Mouse (Mus musculus): ENCODE data around the gene Rps27. TPM values are rescaled to one million over a fixed set of nuclear protein-coding genes. Genes with fewer than 3 reads are reported as not detected.
A peak's percentile ranks its signal among the peaks of the same experiment; 100 is the strongest.

Rps27 gene
- polyA plus RNA-seq, 2 experiments, result 948 to 1,357 TPM

- no peak for TF ChIP-seq CTCF (IDR thresholded peaks at IDR 0.05; ENCODE audit: low read depth)
- no peak for TF ChIP-seq EP300 (IDR thresholded peaks at IDR 0.05; ENCODE audit: low read depth)
- H3K36me3 ChIP-seq (replicated peaks; ENCODE audit: control insufficient read depth, insufficient read depth, low read depth), result peaks cover 52% of the 10 kb centered on the region
- H3K4me1 ChIP-seq (replicated peaks; ENCODE audit: control insufficient read depth in 2 of 2, insufficient read depth in 2 of 2, low read length in 1 of 2), result peaks cover 20 to 26% of the 10 kb centered on the region in 2 experiments
- peak overlapping the region; percentile 70 for H3K9ac ChIP-seq (replicated peaks)
- 34% methylated on average over 13 of the region's 13 CpGs for WGBS (ENCODE audit: insufficient replicate concordance)
- peak overlapping the region; percentile 97 for H3K4me2 ChIP-seq (ENCODE audit: low read depth)
- H3K27me3 ChIP-seq (ENCODE audit: control insufficient read depth, insufficient read depth, low read length), result no peaks in the 10 kb centered on the region
- DNase-seq (ENCODE audit: low read depth in 3 of 3, low spot score in 3 of 3) (no peak), ATAC-seq (ENCODE audit: insufficient read depth) (no peak)
- peak overlapping the region; percentile 25; the same call in 1 of the 2 replicates for H3K27ac ChIP-seq
- no peaks in the 10 kb centered on the region for H3K9me3 ChIP-seq (ENCODE audit: control insufficient read depth, low read length)
- peak overlapping the region; percentile 69 to 100 for H3K4me3 ChIP-seq (ENCODE audit: insufficient read depth in 1 of 2, low read depth in 2 of 2, low read length in 2 of 2)
Observed at GRCm38 (mm10) chr3:90211475-90212398, 1.7 kb downstream of the Rps27 start.

- Histone ChIP-seq H3K4me2 (ENCODE audit: low read depth) (no peak overlapping the region), H3K9ac (replicated peaks) (no peak overlapping the region), H3K4me1 (replicated peaks; ENCODE audit: control insufficient read depth in 2 of 2, insufficient read depth in 2 of 2, low read length in 1 of 2) (peaks cover 20 to 26% of the 10 kb centered on the region in 2 experiments), H3K9me3 (ENCODE audit: control insufficient read depth, low read length) (no peaks in the 10 kb centered on the region), H3K4me3 (ENCODE audit: insufficient read depth in 1 of 2, low read depth in 2 of 2, low read length in 2 of 2) (no peak overlapping the region), H3K36me3 (replicated peaks; ENCODE audit: control insufficient read depth, insufficient read depth, low read depth) (peaks cover 52% of the 10 kb centered on the region), H3K27me3 (ENCODE audit: control insufficient read depth, insufficient read depth, low read length) (no peaks in the 10 kb centered on the region), H3K27ac (no peak overlapping the region)
- 85% methylated on average over 5 of the region's 5 CpGs for WGBS (ENCODE audit: insufficient replicate concordance)
- no peak for TF ChIP-seq EP300 (IDR thresholded peaks at IDR 0.05; ENCODE audit: low read depth)
- ATAC-seq (ENCODE audit: insufficient read depth) (no peak), DNase-seq (ENCODE audit: low read depth in 3 of 3, low spot score in 3 of 3) (no peak)
Observed at GRCm38 (mm10) chr3:90209908-90210566, 3.4 kb downstream of the Rps27 start.

- 86% methylated on average over 2 of the region's 2 CpGs for WGBS (ENCODE audit: insufficient replicate concordance)
- H3K9ac ChIP-seq (replicated peaks), result no peak overlapping the region
- ATAC-seq (ENCODE audit: insufficient read depth), result no peak
- TF ChIP-seq CTCF (IDR thresholded peaks at IDR 0.05; ENCODE audit: low read depth), result no peak
- no peak for TF ChIP-seq EP300 (IDR thresholded peaks at IDR 0.05; ENCODE audit: low read depth)
- no peak for DNase-seq (ENCODE audit: low read depth in 3 of 3, low spot score in 3 of 3)
- peaks cover 52% of the 10 kb centered on the region for H3K36me3 ChIP-seq (replicated peaks; ENCODE audit: control insufficient read depth, insufficient read depth, low read depth)
- no peaks in the 10 kb centered on the region for H3K9me3 ChIP-seq (ENCODE audit: control insufficient read depth, low read length)
- no peak overlapping the region for H3K4me3 ChIP-seq (ENCODE audit: insufficient read depth in 1 of 2, low read depth in 2 of 2, low read length in 2 of 2)
- no peaks in the 10 kb centered on the region for H3K27me3 ChIP-seq (ENCODE audit: control insufficient read depth, insufficient read depth, low read length)
- H3K27ac ChIP-seq, result no peak overlapping the region
- H3K4me2 ChIP-seq (ENCODE audit: low read depth), result no peak overlapping the region
- peaks cover 15 to 19% of the 10 kb centered on the region in 2 experiments for H3K4me1 ChIP-seq (replicated peaks; ENCODE audit: control insufficient read depth in 2 of 2, insufficient read depth in 2 of 2, low read length in 1 of 2)
Observed at GRCm38 (mm10) chr3:90208662-90209061, 4.8 kb downstream of the Rps27 start.

GRCm38 (mm10) chr3:90204582-90204981, 8.9 kb downstream of the Rps27 start:
- no peak overlapping the region for H3K4me3 ChIP-seq (ENCODE audit: insufficient read depth in 1 of 2, low read depth in 2 of 2, low read length in 2 of 2)
- no peaks in the 10 kb centered on the region for H3K4me1 ChIP-seq (replicated peaks; ENCODE audit: control insufficient read depth in 2 of 2, insufficient read depth in 2 of 2, low read length in 1 of 2)
- H3K36me3 ChIP-seq (replicated peaks; ENCODE audit: control insufficient read depth, insufficient read depth, low read depth), result peaks cover 20% of the 10 kb centered on the region
- no peak overlapping the region for H3K9ac ChIP-seq (replicated peaks)
- H3K27me3 ChIP-seq (ENCODE audit: control insufficient read depth, insufficient read depth, low read length), result no peaks in the 10 kb centered on the region
- ATAC-seq (ENCODE audit: insufficient read depth) (no peak), DNase-seq (ENCODE audit: low read depth in 3 of 3, low spot score in 3 of 3) (no peak)
- H3K4me2 ChIP-seq (ENCODE audit: low read depth), result no peak overlapping the region
- WGBS (ENCODE audit: insufficient replicate concordance), result 86% methylated on average over 2 of the region's 2 CpGs
- no peak for TF ChIP-seq CTCF (IDR thresholded peaks at IDR 0.05; ENCODE audit: low read depth)
- no peak overlapping the region for H3K27ac ChIP-seq
- H3K9me3 ChIP-seq (ENCODE audit: control insufficient read depth, low read length), result no peaks in the 10 kb centered on the region

- no peak overlapping the region for H3K4me2 ChIP-seq (ENCODE audit: low read depth)
- no peak overlapping the region for H3K27ac ChIP-seq
- 58% methylated on average over 5 of the region's 5 CpGs for WGBS (ENCODE audit: insufficient replicate concordance)
- no peak for DNase-seq (ENCODE audit: low read depth in 3 of 3, low spot score in 3 of 3)
- no peak overlapping the region for H3K9ac ChIP-seq (replicated peaks)
- ATAC-seq (ENCODE audit: insufficient read depth), result no peak
- H3K27me3 ChIP-seq (ENCODE audit: control insufficient read depth, insufficient read depth, low read length), result no peaks in the 10 kb centered on the region
- H3K36me3 ChIP-seq (replicated peaks; ENCODE audit: control insufficient read depth, insufficient read depth, low read depth), result peaks cover 12% of the 10 kb centered on the region
- H3K4me3 ChIP-seq (ENCODE audit: insufficient read depth in 1 of 2, low read depth in 2 of 2, low read length in 2 of 2), result no peak overlapping the region
- TF ChIP-seq EP300 (IDR thresholded peaks at IDR 0.05; ENCODE audit: low read depth), result no peak
- no peak for TF ChIP-seq CTCF (IDR thresholded peaks at IDR 0.05; ENCODE audit: low read depth)
- no peaks in the 10 kb centered on the region for H3K4me1 ChIP-seq (replicated peaks; ENCODE audit: control insufficient read depth in 2 of 2, insufficient read depth in 2 of 2, low read length in 1 of 2)
- H3K9me3 ChIP-seq (ENCODE audit: control insufficient read depth, low read length), result no peaks in the 10 kb centered on the region
Observed at GRCm38 (mm10) chr3:90203619-90204018, 9.8 kb downstream of the Rps27 start.
